Mouse (Mus musculus): ENCODE measurements around the gene Cgnl1. TPM values are rescaled to one million over a fixed set of nuclear protein-coding genes. Genes with fewer than 3 reads are reported as not detected.

Gene Cgnl1
- polyA plus RNA-seq, 1 experiment from 2014 or later = 2.2 TPM

- Histone ChIP-seq H3K27ac (ENCODE audit: low read depth) (no peak overlapping the region), H3K9ac (replicated peaks) (no peak overlapping the region), H3K9me3 (ENCODE audit: low read length) (no peaks in the 10 kb centered on the region), H3K36me3 (replicated peaks; ENCODE audit: insufficient read depth, low read length) (no peaks in the 10 kb centered on the region), H3K4me1 (ENCODE audit: insufficient read depth) (peaks cover 2% of the 10 kb centered on the region; the same call in 1 of the 2 replicates), H3K27me3 (ENCODE audit: insufficient read depth, low read length) (no peaks in the 10 kb centered on the region), H3K4me2 (ENCODE audit: low read depth, low read length) (no peak overlapping the region), H3K4me3 (ENCODE audit: low read depth, low read length) (no peak overlapping the region)
- DNase-seq (no peak), ATAC-seq (no peak)
- 69% methylated on average over 4 of the region's 4 CpGs for WGBS (ENCODE audit: insufficient replicate concordance)
- TF ChIP-seq CTCF (IDR thresholded peaks at IDR 0.05; ENCODE audit: low read depth) (no peak), EP300 (IDR thresholded peaks at IDR 0.05; ENCODE audit: low read depth) (no peak)
These were observed 17.4 kb downstream of the Cgnl1 start for GRCm38 (mm10) chr9:71753981-71754380.

GRCm38 (mm10) chr9:71753529-71753928, 17.9 kb downstream of the Cgnl1 start:
- no peaks in the 10 kb centered on the region for H3K9me3 ChIP-seq (ENCODE audit: low read length)
- H3K27ac ChIP-seq (ENCODE audit: low read depth) = no peak overlapping the region
- no peak overlapping the region for H3K4me3 ChIP-seq (ENCODE audit: low read depth, low read length)
- no peak for DNase-seq
- no peak for TF ChIP-seq CTCF (IDR thresholded peaks at IDR 0.05; ENCODE audit: low read depth)
- TF ChIP-seq EP300 (IDR thresholded peaks at IDR 0.05; ENCODE audit: low read depth) = no peak
- H3K36me3 ChIP-seq (replicated peaks; ENCODE audit: insufficient read depth, low read length) = no peaks in the 10 kb centered on the region
- H3K9ac ChIP-seq (replicated peaks) = no peak overlapping the region
- H3K4me2 ChIP-seq (ENCODE audit: low read depth, low read length) = no peak overlapping the region
- peaks cover 2% of the 10 kb centered on the region; the same call in 1 of the 2 replicates for H3K4me1 ChIP-seq (ENCODE audit: insufficient read depth)
- no peak for ATAC-seq
- 75% methylated on average over 4 of the region's 4 CpGs for WGBS (ENCODE audit: insufficient replicate concordance)
- no peaks in the 10 kb centered on the region for H3K27me3 ChIP-seq (ENCODE audit: insufficient read depth, low read length)

- WGBS (ENCODE audit: insufficient replicate concordance) = 56% methylated on average over 2 of the region's 2 CpGs
- Histone ChIP-seq H3K4me2 (ENCODE audit: low read depth, low read length) (no peak overlapping the region), H3K4me1 (ENCODE audit: insufficient read depth) (peaks cover 2% of the 10 kb centered on the region; the same call in 1 of the 2 replicates), H3K36me3 (replicated peaks; ENCODE audit: insufficient read depth, low read length) (no peaks in the 10 kb centered on the region), H3K4me3 (ENCODE audit: low read depth, low read length) (no peak overlapping the region), H3K27ac (ENCODE audit: low read depth) (no peak overlapping the region), H3K27me3 (ENCODE audit: insufficient read depth, low read length) (no peaks in the 10 kb centered on the region), H3K9ac (replicated peaks) (no peak overlapping the region), H3K9me3 (ENCODE audit: low read length) (no peaks in the 10 kb centered on the region)
- ATAC-seq = no peak
- DNase-seq = no peak
- TF ChIP-seq CTCF (IDR thresholded peaks at IDR 0.05; ENCODE audit: low read depth) = no peak
- no peak for TF ChIP-seq EP300 (IDR thresholded peaks at IDR 0.05; ENCODE audit: low read depth)
These were observed 18.3 kb downstream of the Cgnl1 start for GRCm38 (mm10) chr9:71753117-71753516.

- TF ChIP-seq EP300 (IDR thresholded peaks at IDR 0.05; ENCODE audit: low read depth) (no peak), CTCF (IDR thresholded peaks at IDR 0.05; ENCODE audit: low read depth) (no peak)
- 21% methylated on average over 4 of the region's 4 CpGs for WGBS (ENCODE audit: insufficient replicate concordance)
- ATAC-seq = no peak
These were observed 21.3 kb downstream of the Cgnl1 start for GRCm38 (mm10) chr9:71750015-71750672.

GRCm38 (mm10) chr9:71746405-71746804, 25.0 kb downstream of the Cgnl1 start:
- H3K4me1 ChIP-seq (ENCODE audit: insufficient read depth) = no peaks in the 10 kb centered on the region
- WGBS (ENCODE audit: insufficient replicate concordance) = 57% methylated on average over 4 of the region's 4 CpGs
- no peak overlapping the region for H3K4me2 ChIP-seq (ENCODE audit: low read depth, low read length)
- H3K9ac ChIP-seq (replicated peaks) = no peak overlapping the region
- TF ChIP-seq CTCF (IDR thresholded peaks at IDR 0.05; ENCODE audit: low read depth) = no peak
- no peaks in the 10 kb centered on the region for H3K36me3 ChIP-seq (replicated peaks; ENCODE audit: insufficient read depth, low read length)
- no peak for ATAC-seq
- H3K27ac ChIP-seq (ENCODE audit: low read depth) = no peak overlapping the region
- no peaks in the 10 kb centered on the region for H3K9me3 ChIP-seq (ENCODE audit: low read length)
- no peak for DNase-seq
- no peak overlapping the region for H3K4me3 ChIP-seq (ENCODE audit: low read depth, low read length)
- H3K27me3 ChIP-seq (ENCODE audit: insufficient read depth, low read length) = no peaks in the 10 kb centered on the region

More at GRCm38 (mm10) chr9:71750015-71750672, 21.3 kb downstream of the Cgnl1 start:
- Histone ChIP-seq H3K4me3 (ENCODE audit: low read depth, low read length) (no peak overlapping the region), H3K27me3 (ENCODE audit: insufficient read depth, low read length) (no peaks in the 10 kb centered on the region), H3K9ac (replicated peaks) (no peak overlapping the region), H3K36me3 (replicated peaks; ENCODE audit: insufficient read depth, low read length) (no peaks in the 10 kb centered on the region), H3K4me2 (ENCODE audit: low read depth, low read length) (no peak overlapping the region), H3K27ac (ENCODE audit: low read depth) (no peak overlapping the region), H3K9me3 (ENCODE audit: low read length) (no peaks in the 10 kb centered on the region), H3K4me1 (ENCODE audit: insufficient read depth) (no peaks in the 10 kb centered on the region)
- DNase-seq = no peak

- Histone ChIP-seq H3K27me3 (ENCODE audit: insufficient read depth, low read length) (no peaks in the 10 kb centered on the region), H3K27ac (ENCODE audit: low read depth) (no peak overlapping the region), H3K4me2 (ENCODE audit: low read depth, low read length) (no peak overlapping the region), H3K9me3 (ENCODE audit: low read length) (no peaks in the 10 kb centered on the region), H3K4me3 (ENCODE audit: low read depth, low read length) (no peak overlapping the region), H3K9ac (replicated peaks) (no peak overlapping the region), H3K4me1 (ENCODE audit: insufficient read depth) (0 out of 2 replicates have a peak, but pooled peaks cover 3% of the 10 kb centered on the region), H3K36me3 (replicated peaks; ENCODE audit: insufficient read depth, low read length) (no peaks in the 10 kb centered on the region)
- ATAC-seq = no peak
- no peak for DNase-seq
- TF ChIP-seq CTCF (IDR thresholded peaks at IDR 0.05; ENCODE audit: low read depth) (no peak), EP300 (IDR thresholded peaks at IDR 0.05; ENCODE audit: low read depth) (no peak)
- WGBS (ENCODE audit: insufficient replicate concordance) = 64% methylated on average over 12 of the region's 12 CpGs
These were observed 33.1 kb downstream of the Cgnl1 start for GRCm38 (mm10) chr9:71738081-71738930.

Data from liver, postnatal 0 days (tissue).